Mouse (Mus musculus): ENCODE results near the gene Kat2b. TPM values are rescaled to one million over a fixed set of nuclear protein-coding genes. Genes with fewer than 3 reads are reported as not detected.
"Not testable (repeated sequence)": the region's sequence is repeated elsewhere in the genome, so short reads cannot be mapped to it uniquely, and the experiment has no call there.

Gene Kat2b
- polyA plus RNA-seq, 1 experiment from 2014 or later = 8.6 TPM

- WGBS = 88% methylated on average over 3 of the region's 3 CpGs
- Histone ChIP-seq H3K27me3 (no peaks in the 10 kb centered on the region), H3K4me1 (peaks cover 8% of the 10 kb centered on the region; the same call in 1 of the 2 replicates), H3K4me3 (no peak overlapping the region), H3K36me3 (no peaks in the 10 kb centered on the region), H3K9ac (replicated peaks) (no peak overlapping the region), H3K27ac (replicated peaks) (no peak overlapping the region), H3K9me3 (no peaks in the 10 kb centered on the region), H3K4me2 (replicated peaks) (no peak overlapping the region)
- ATAC-seq (ENCODE audit: low FRiP score, low read depth) = no peak
Measured at GRCm38 (mm10) chr17:53554813-53555212, 11.8 kb upstream of the Kat2b start.

- Histone ChIP-seq H3K4me3 (no peak overlapping the region), H3K36me3 (no peaks in the 10 kb centered on the region), H3K27me3 (no peaks in the 10 kb centered on the region), H3K9ac (replicated peaks) (no peak overlapping the region), H3K9me3 (no peaks in the 10 kb centered on the region), H3K4me2 (replicated peaks) (no peak overlapping the region), H3K27ac (replicated peaks) (no peak overlapping the region), H3K4me1 (no peaks in the 10 kb centered on the region)
- no peak for ATAC-seq (ENCODE audit: low FRiP score, low read depth)
- 56% methylated on average over 3 of the region's 3 CpGs for WGBS
Measured at GRCm38 (mm10) chr17:53557443-53557842, 9.2 kb upstream of the Kat2b start.

GRCm38 (mm10) chr17:53559646-53560045 lies 7.0 kb upstream of the Kat2b start:
- Histone ChIP-seq H3K4me3 (no peak overlapping the region), H3K9me3 (no peaks in the 10 kb centered on the region), H3K9ac (replicated peaks) (no peak overlapping the region), H3K27me3 (no peaks in the 10 kb centered on the region), H3K4me2 (replicated peaks) (no peak overlapping the region), H3K27ac (replicated peaks) (no peak overlapping the region), H3K36me3 (no peaks in the 10 kb centered on the region), H3K4me1 (no peaks in the 10 kb centered on the region)
- ATAC-seq (ENCODE audit: low FRiP score, low read depth) = no peak
- 87% methylated on average over 5 of the region's 5 CpGs for WGBS

GRCm38 (mm10) chr17:53561458-53562029 lies 5.1 kb upstream of the Kat2b start:
- peaks cover 6% of the 10 kb centered on the region for H3K4me1 ChIP-seq
- H3K36me3 ChIP-seq = no peaks in the 10 kb centered on the region
- H3K27ac ChIP-seq (replicated peaks) = no peak overlapping the region
- no peaks in the 10 kb centered on the region for H3K27me3 ChIP-seq
- 85% methylated on average over 4 of the region's 4 CpGs for WGBS
- no peak overlapping the region for H3K9ac ChIP-seq (replicated peaks)
- H3K9me3 ChIP-seq = no peaks in the 10 kb centered on the region
- no peak overlapping the region for H3K4me3 ChIP-seq
- no peak for ATAC-seq (ENCODE audit: low FRiP score, low read depth)
- H3K4me2 ChIP-seq (replicated peaks) = no peak overlapping the region

GRCm38 (mm10) chr17:53564837-53565236 lies 1.8 kb upstream of the Kat2b start:
- H3K4me3 ChIP-seq = no peak overlapping the region
- no peaks in the 10 kb centered on the region for H3K27me3 ChIP-seq
- no peak overlapping the region for H3K27ac ChIP-seq (replicated peaks)
- H3K9ac ChIP-seq (replicated peaks) = no peak overlapping the region
- 89% methylated on average over 4 of the region's 4 CpGs for WGBS
- no peak overlapping the region for H3K4me2 ChIP-seq (replicated peaks)
- no peak for ATAC-seq (ENCODE audit: low FRiP score, low read depth)
- H3K4me1 ChIP-seq = peaks cover 21% of the 10 kb centered on the region
- no peaks in the 10 kb centered on the region for H3K36me3 ChIP-seq
- no peaks in the 10 kb centered on the region for H3K9me3 ChIP-seq

GRCm38 (mm10) chr17:53566919-53567345 lies 271 bp downstream of the Kat2b start:
- H3K27me3 ChIP-seq = no peaks in the 10 kb centered on the region
- peak overlapping the region; percentile 91 for H3K4me3 ChIP-seq
- peak; percentile 69 for ATAC-seq (ENCODE audit: low FRiP score, low read depth)
- no peaks in the 10 kb centered on the region for H3K36me3 ChIP-seq
- under 1% methylated on average over 21 of the region's 51 CpGs for WGBS
- H3K9ac ChIP-seq (replicated peaks) = peak overlapping the region; percentile 96
- peaks cover 31% of the 10 kb centered on the region for H3K4me1 ChIP-seq
- H3K9me3 ChIP-seq = no peaks in the 10 kb centered on the region
- peak overlapping the region; percentile 86 for H3K4me2 ChIP-seq (replicated peaks)
- H3K27ac ChIP-seq (replicated peaks) = peak overlapping the region; percentile 98

- under 1% methylated on average over 44 of the region's 67 CpGs for WGBS
- peak; percentile 76 for ATAC-seq (ENCODE audit: low FRiP score, low read depth)
Measured at GRCm38 (mm10) chr17:53567346-53568101, 863 bp downstream of the Kat2b start.

GRCm38 (mm10) chr17:53568118-53568517 lies 1.5 kb downstream of the Kat2b start:
- H3K4me3 ChIP-seq = peak overlapping the region; percentile 91
- peak overlapping the region; percentile 98 for H3K27ac ChIP-seq (replicated peaks)
- under 1% methylated on average over 15 of the region's 15 CpGs for WGBS
- H3K4me2 ChIP-seq (replicated peaks) = peak overlapping the region; percentile 86
- no peaks in the 10 kb centered on the region for H3K27me3 ChIP-seq
- no peaks in the 10 kb centered on the region for H3K36me3 ChIP-seq
- peak; percentile 89 for ATAC-seq (ENCODE audit: low FRiP score, low read depth)
- H3K9me3 ChIP-seq = no peaks in the 10 kb centered on the region
- H3K4me1 ChIP-seq = peaks cover 31% of the 10 kb centered on the region
- peak overlapping the region; percentile 96 for H3K9ac ChIP-seq (replicated peaks)

More at GRCm38 (mm10) chr17:53567346-53568101, 863 bp downstream of the Kat2b start:
- Histone ChIP-seq H3K9ac (replicated peaks) (peak overlapping the region; percentile 96), H3K27me3 (no peaks in the 10 kb centered on the region), H3K36me3 (no peaks in the 10 kb centered on the region), H3K9me3 (no peaks in the 10 kb centered on the region), H3K4me2 (replicated peaks) (peak overlapping the region; percentile 86), H3K27ac (replicated peaks) (peak overlapping the region; percentile 98), H3K4me3 (peak overlapping the region; percentile 91), H3K4me1 (peaks cover 31% of the 10 kb centered on the region)

GRCm38 (mm10) chr17:53568734-53569386 lies 2.2 kb downstream of the Kat2b start:
- Histone ChIP-seq H3K9me3 (no peaks in the 10 kb centered on the region), H3K9ac (replicated peaks) (peak overlapping the region; percentile 96), H3K4me3 (peak overlapping the region; percentile 91), H3K27me3 (no peaks in the 10 kb centered on the region), H3K27ac (replicated peaks) (peak overlapping the region; percentile 98), H3K4me1 (peaks cover 31% of the 10 kb centered on the region), H3K4me2 (replicated peaks) (peak overlapping the region; percentile 86), H3K36me3 (no peaks in the 10 kb centered on the region)
- WGBS = 35% methylated on average over 8 of the region's 8 CpGs
- ATAC-seq (ENCODE audit: low FRiP score, low read depth) = no peak

GRCm38 (mm10) chr17:53569829-53570228 lies 3.2 kb downstream of the Kat2b start:
- Histone ChIP-seq H3K9ac (replicated peaks) (no peak overlapping the region), H3K27ac (replicated peaks) (no peak overlapping the region), H3K4me1 (peaks cover 31% of the 10 kb centered on the region), H3K36me3 (no peaks in the 10 kb centered on the region), H3K4me2 (replicated peaks) (peak overlapping the region; percentile 31), H3K9me3 (no peaks in the 10 kb centered on the region), H3K27me3 (no peaks in the 10 kb centered on the region), H3K4me3 (no peak overlapping the region)
- WGBS = 57% methylated on average over 6 of the region's 6 CpGs
- ATAC-seq (ENCODE audit: low FRiP score, low read depth) = no peak

GRCm38 (mm10) chr17:53570361-53570875 lies 3.8 kb downstream of the Kat2b start:
- WGBS = 37% methylated on average over 10 of the region's 10 CpGs
- H3K9ac ChIP-seq (replicated peaks) = no peak overlapping the region
- 0 out of 2 replicates have a peak overlapping the region, but pooled peaks have one; percentile 20 for H3K27ac ChIP-seq (replicated peaks)

GRCm38 (mm10) chr17:53570932-53571331 lies 4.3 kb downstream of the Kat2b start:
- not testable (repeated sequence) for H3K9ac ChIP-seq (replicated peaks); ATAC-seq (ENCODE audit: low FRiP score, low read depth); H3K4me3 ChIP-seq; H3K36me3 ChIP-seq; H3K9me3 ChIP-seq; H3K4me2 ChIP-seq (replicated peaks); H3K27ac ChIP-seq (replicated peaks); H3K27me3 ChIP-seq
- H3K4me1 ChIP-seq = peaks cover 29% of the 10 kb centered on the region
- WGBS = 95% methylated on average over 5 of the region's 5 CpGs

More at GRCm38 (mm10) chr17:53570361-53570875, 3.8 kb downstream of the Kat2b start:
- no peak overlapping the region for H3K4me2 ChIP-seq (replicated peaks)
- ATAC-seq (ENCODE audit: low FRiP score, low read depth) = no peak
- H3K36me3 ChIP-seq = no peaks in the 10 kb centered on the region
- H3K4me1 ChIP-seq = peaks cover 31% of the 10 kb centered on the region
- H3K4me3 ChIP-seq = no peak overlapping the region
- H3K27me3 ChIP-seq = no peaks in the 10 kb centered on the region
- H3K9me3 ChIP-seq = no peaks in the 10 kb centered on the region

Data from midbrain, embryonic 12.5 days (tissue).